Mouse (Mus musculus) CH12F3 (cell line): ENCODE data around the gene 2010111I01Rik.

Experiments
- in situ Hi-C: fragments of 300-500 bp; cut with MboI; formaldehyde crosslinking; loops from 2 replicates; pipeline ENCODE4 v1.14.3; 2020; ENCODE audit warnings: low sequenced_read_pairs

Gene 2010111I01Rik

GRCm38 (mm10) chr13:63278141-63278631, 313.5 kb downstream of the 2010111I01Rik start:
- in situ Hi-C loops: no loop called here

GRCm38 (mm10) chr13:63278796-63279475, 314.2 kb downstream of the 2010111I01Rik start:
- in situ Hi-C loops: no loop called here

GRCm38 (mm10) chr13:63279807-63280206, 315.1 kb downstream of the 2010111I01Rik start:
- in situ Hi-C loops: no loop called here

GRCm38 (mm10) chr13:63280344-63280743, 315.7 kb downstream of the 2010111I01Rik start:
- in situ Hi-C loops: no loop called here

- in situ Hi-C loops: no loop called here
Observed at GRCm38 (mm10) chr13:63281206-63281605, 316.5 kb downstream of the 2010111I01Rik start.

GRCm38 (mm10) chr13:63283236-63283635, 318.5 kb downstream of the 2010111I01Rik start:
- in situ Hi-C loops: no loop called here

- in situ Hi-C loops: no loop called here
Observed at GRCm38 (mm10) chr13:63284748-63285147, 320.1 kb downstream of the 2010111I01Rik start.

- in situ Hi-C loops: no loop called here
Observed at GRCm38 (mm10) chr13:63286483-63287102, 321.9 kb downstream of the 2010111I01Rik start.

- in situ Hi-C loops: no loop called here
Observed at GRCm38 (mm10) chr13:63289152-63289551, 324.5 kb downstream of the 2010111I01Rik start.

GRCm38 (mm10) chr13:63289687-63290086, 325.0 kb downstream of the 2010111I01Rik start:
- in situ Hi-C loops: no loop called here

- in situ Hi-C loops: no loop called here
Observed at GRCm38 (mm10) chr13:63290126-63290525, 325.4 kb downstream of the 2010111I01Rik start.

- in situ Hi-C loops: no loop called here
Observed at GRCm38 (mm10) chr13:63291016-63291415, 326.3 kb downstream of the 2010111I01Rik start.

- in situ Hi-C loops: no loop called here
Observed at GRCm38 (mm10) chr13:63293647-63294046, 329.0 kb downstream of the 2010111I01Rik start.

- in situ Hi-C loops: no loop called here
Observed at GRCm38 (mm10) chr13:63294359-63295193, 329.9 kb downstream of the 2010111I01Rik start.

GRCm38 (mm10) chr13:63296300-63296699, 331.6 kb downstream of the 2010111I01Rik start:
- in situ Hi-C loops: no loop called here

- in situ Hi-C loops: no loop called here
Observed at GRCm38 (mm10) chr13:63297003-63297402, 332.3 kb downstream of the 2010111I01Rik start.

- in situ Hi-C loops: no loop called here
Observed at GRCm38 (mm10) chr13:63297933-63298332, 333.2 kb downstream of the 2010111I01Rik start.

- in situ Hi-C loops: no loop called here
Observed at GRCm38 (mm10) chr13:63298931-63299330, 334.2 kb downstream of the 2010111I01Rik start.

GRCm38 (mm10) chr13:63300929-63301328, 336.2 kb downstream of the 2010111I01Rik start:
- in situ Hi-C loops: no loop called here

- in situ Hi-C loops: no loop called here
Observed at GRCm38 (mm10) chr13:63301764-63302209, 337.1 kb downstream of the 2010111I01Rik start.

GRCm38 (mm10) chr13:63302381-63302780, 337.7 kb downstream of the 2010111I01Rik start:
- in situ Hi-C loops: no loop called here
